Comparison of ENCODE assay signal across 27 mouse cellular contexts in the genomic region with DNA sequence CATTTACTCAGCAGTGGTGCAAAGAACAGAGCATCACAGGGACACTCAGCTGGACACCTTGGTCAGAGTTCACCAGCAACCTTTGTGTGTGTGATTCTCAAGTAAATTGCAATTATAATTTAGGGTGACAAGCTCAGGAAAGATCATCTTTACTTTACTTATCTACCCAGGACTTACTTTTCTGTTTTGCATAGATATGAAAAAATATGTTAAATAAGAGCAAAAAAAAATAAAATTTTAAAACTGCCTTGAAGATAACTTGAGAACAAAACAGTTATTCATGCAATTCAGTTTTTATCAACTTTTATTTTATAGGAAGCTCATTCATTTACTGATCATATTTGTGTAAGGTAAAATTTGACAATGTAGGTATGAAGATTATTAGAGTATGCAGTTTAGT.
"Had no signal": no experiment of that assay in that cellular context is flagged by ENCODE, and none has a peak within 500 bp of the region (broad histone marks: within the 10 kb centered on the region; RNA-seq: fewer than 3 reads in every experiment).

No protein-coding gene starts in this region.

- H3K27me3 ChIP-seq: limb, embryonic 12.5 days; limb, embryonic 13.5 days; limb, embryonic 15.5 days; liver, embryonic 12.5 days; liver, embryonic 13.5 days; liver, embryonic 15.5 days; lung, embryonic 15.5 days; megakaryocyte, embryonic 14.5 days; midbrain, embryonic 12.5 days; midbrain, embryonic 13.5 days; midbrain, embryonic 15.5 days had no signal

- H3K27ac ChIP-seq: left cerebral cortex, adult 2 months; limb, embryonic 10.5 days; limb, embryonic 12.5 days; limb, embryonic 13.5 days; limb, embryonic 15.5 days; liver, embryonic 12.5 days; liver, embryonic 13.5 days; liver, embryonic 14.5 days; liver, embryonic 15.5 days; lung, embryonic 15.5 days; macrophage; midbrain, embryonic 12.5 days; midbrain, embryonic 13.5 days; midbrain, embryonic 15.5 days had no signal

- H3K4me3 ChIP-seq: left cerebral cortex, adult 2 months; limb, embryonic 10.5 days; limb, embryonic 12.5 days; limb, embryonic 13.5 days; limb, embryonic 15.5 days; liver, embryonic 12.5 days; liver, embryonic 13.5 days; liver, embryonic 15.5 days; lung, embryonic 15.5 days; megakaryocyte, embryonic 14.5 days; midbrain, embryonic 12.5 days; midbrain, embryonic 13.5 days; midbrain, embryonic 15.5 days; myocyte had no signal

- DNase-seq: left cerebral cortex, postnatal 4 days; liver; liver, embryonic 13.5 days; liver, postnatal 0 days; lung, adult 18-20 months; lung, adult 2 months; lung, embryonic 14.5 days; lung, postnatal 10 days; lung, postnatal 14 days; lung, postnatal 36 days; lung, postnatal 4 days; midbrain, embryonic 14.5 days had no signal

- H3K4me1 ChIP-seq: limb, embryonic 10.5 days; limb, embryonic 12.5 days; limb, embryonic 13.5 days; limb, embryonic 15.5 days; liver, embryonic 12.5 days; liver, embryonic 13.5 days; liver, embryonic 15.5 days; lung, embryonic 15.5 days; megakaryocyte, embryonic 14.5 days; midbrain, embryonic 12.5 days; midbrain, embryonic 13.5 days; midbrain, embryonic 15.5 days had no signal

- H3K9ac ChIP-seq: limb, embryonic 12.5 days; limb, embryonic 13.5 days; limb, embryonic 15.5 days; liver, embryonic 12.5 days; liver, embryonic 13.5 days; liver, embryonic 14.5 days; liver, embryonic 15.5 days; liver, postnatal 0 days; lung, embryonic 14.5 days; lung, embryonic 15.5 days; midbrain, embryonic 12.5 days; midbrain, embryonic 13.5 days; midbrain, embryonic 15.5 days had no signal

- H3K36me3 ChIP-seq: limb, embryonic 10.5 days; limb, embryonic 12.5 days; limb, embryonic 13.5 days; limb, embryonic 15.5 days; liver, embryonic 12.5 days; liver, embryonic 13.5 days; liver, embryonic 15.5 days; lung, embryonic 15.5 days; midbrain, embryonic 12.5 days; midbrain, embryonic 13.5 days; midbrain, embryonic 15.5 days had no signal

- H3K9me3 ChIP-seq: limb, embryonic 10.5 days; limb, embryonic 12.5 days; limb, embryonic 13.5 days; limb, embryonic 15.5 days; liver, embryonic 12.5 days; liver, embryonic 13.5 days; liver, embryonic 15.5 days; lung, embryonic 15.5 days; midbrain, embryonic 12.5 days; midbrain, embryonic 13.5 days; midbrain, embryonic 15.5 days had no signal
